Mouse (Mus musculus) MEL (cell line): Measurements from ENCODE around the gene Loxl1.

Experiments
- CTCF ChIP-seq, 3 experiments: IDR thresholded peaks in 2 of 3; conservative IDR thresholded peaks in 1 of 3; 2 replicates each; pipeline ENCODE4 v1.5.1; 2011 to 2012; ENCODE audit warnings: low read length in 3 of 3, low read depth in 2 of 3, mild to moderate bottlenecking in 2 of 3, improper control_type of control experiment in 1 of 3, inconsistent platforms in 1 of 3, mixed read lengths in 1 of 3, moderate library complexity in 1 of 3; ENCODE audit not compliant: control insufficient read depth in 1 of 3, insufficient read depth in 1 of 3, poor library complexity in 1 of 3, severe bottlenecking in 1 of 3
- HCFC1 ChIP-seq: IDR thresholded peaks from 2 replicates; pipeline ENCODE4 v1.6.1; 2012; ENCODE audit warnings: low read depth, mild to moderate bottlenecking, inconsistent platforms, low read length, improper control_type of control experiment, moderate library complexity
- MAZ ChIP-seq: IDR thresholded peaks from 2 replicates; pipeline ENCODE4 v1.6.1; 2012; ENCODE audit warnings: low read depth, mild to moderate bottlenecking, inconsistent platforms, low read length, improper control_type of control experiment
- USF1 ChIP-seq: IDR thresholded peaks from 2 replicates; pipeline ENCODE4 v1.6.1; 2014; ENCODE audit warnings: low read depth, mild to moderate bottlenecking, inconsistent platforms, low read length, improper control_type of control experiment, moderate library complexity

DNA sequence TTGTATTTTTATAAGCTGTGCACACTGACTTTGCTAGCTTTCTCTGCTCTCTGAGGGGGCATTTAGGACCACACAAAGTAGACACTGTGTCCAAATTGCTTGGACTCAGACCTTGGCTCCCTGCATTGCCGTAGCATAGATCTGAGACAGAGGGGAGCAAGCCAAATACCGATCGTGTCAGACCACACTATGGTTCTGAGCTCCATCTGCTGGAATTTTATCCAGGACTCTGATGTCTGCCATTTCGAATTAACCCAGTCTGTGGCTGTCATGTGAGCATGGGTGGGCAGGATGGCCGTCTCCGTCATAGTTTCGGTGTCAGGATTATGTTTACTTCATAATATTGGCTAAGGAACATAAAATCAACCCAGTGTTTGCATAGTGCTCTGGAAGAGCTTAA, 29.6 kb downstream of the Loxl1 start:
- no peak for TF ChIP-seq CTCF (IDR thresholded peaks at IDR 0.05 in 2 of 3, conservative IDR thresholded peaks at IDR 0.05 in 1 of 3; ENCODE audit: control insufficient read depth in 1 of 3, insufficient read depth in 1 of 3, low read depth in 2 of 3, low read length in 3 of 3, poor library complexity in 1 of 3, severe bottlenecking in 1 of 3)
- no peak for TF ChIP-seq HCFC1
- TF ChIP-seq MAZ: no peak
- no peak for TF ChIP-seq USF1
